Mouse (Mus musculus) thymus, adult 2 months (tissue): ENCODE measurements around the gene Cd83.

Experiments
- CTCF ChIP-seq: fragments of 200-500 bp; IDR thresholded peaks from 2 replicates; pipeline ENCODE4 v1.5.1; 2012; ENCODE audit warnings: mild to moderate bottlenecking, control low read depth, low read length, moderate library complexity, borderline replicate concordance; ENCODE audit not compliant: control insufficient read depth, poor library complexity, insufficient read depth; ENCODE audit errors: extremely low read depth
- POLR2A ChIP-seq: fragments of 200-500 bp; IDR thresholded peaks from 2 replicates; pipeline ENCODE4 v1.6.1; 2012; ENCODE audit warnings: mild to moderate bottlenecking, low read length, control low read depth, moderate library complexity; ENCODE audit not compliant: control insufficient read depth, poor library complexity, insufficient read depth; ENCODE audit errors: extremely low read depth

- TF ChIP-seq CTCF (no peak), POLR2A (no peak)
These were observed 44.1 kb downstream of the Cd83 start for GRCm38 (mm10) chr13:43828648-43829047.
